Mouse (Mus musculus): ENCODE data around the gene Grk5. TPM values are rescaled to one million over a fixed set of nuclear protein-coding genes. Genes with fewer than 3 reads are reported as not detected.

Grk5 gene
- polyA plus RNA-seq, 1 experiment from 2014 or later: 3.6 TPM

DNA sequence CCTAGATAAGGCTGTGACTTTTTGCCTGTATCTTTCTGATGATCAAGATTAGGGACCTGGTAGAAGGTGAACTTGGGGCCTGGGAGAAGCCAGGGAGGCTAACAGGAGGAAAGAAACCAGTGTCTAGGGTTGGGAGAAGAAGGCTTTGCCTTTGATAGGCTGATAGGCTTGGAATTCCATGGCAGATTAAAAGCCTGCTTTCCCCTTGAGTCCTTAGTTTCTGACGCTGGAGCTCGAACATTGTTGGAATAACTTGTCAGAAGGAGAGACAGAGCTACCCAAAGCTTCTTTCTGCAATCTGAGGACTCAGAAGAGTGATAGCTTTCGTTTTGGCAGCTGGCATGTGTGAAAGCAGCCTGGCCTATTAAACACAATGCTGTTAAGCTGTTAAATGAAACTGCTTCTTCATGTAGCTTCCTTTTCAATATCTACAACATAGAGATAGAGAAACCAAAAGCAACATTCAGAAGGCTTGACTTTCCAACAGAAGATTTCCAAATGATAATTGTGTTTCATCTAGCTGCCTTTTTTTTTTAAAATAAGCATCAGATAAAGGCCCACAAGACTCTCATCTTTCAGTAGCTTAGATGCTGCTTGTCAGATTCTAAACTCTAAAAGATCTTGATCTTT, 5.8 kb downstream of the Grk5 start:
- no peak for DNase-seq
- Histone ChIP-seq H3K4me1 (ENCODE audit: control insufficient read depth, insufficient read depth, low read length) (peaks cover 8% of the 10 kb centered on the region; the same call in 1 of the 2 replicates), H3K27me3 (ENCODE audit: control insufficient read depth, insufficient read depth, low read length) (no peaks in the 10 kb centered on the region), H3K9me3 (ENCODE audit: control insufficient read depth, low read length) (no peaks in the 10 kb centered on the region), H3K4me2 (ENCODE audit: low read length) (no peak overlapping the region), H3K9ac (replicated peaks; ENCODE audit: low read length) (no peak overlapping the region), H3K36me3 (ENCODE audit: control insufficient read depth, insufficient read depth, low read length) (no peaks in the 10 kb centered on the region), H3K4me3 (replicated peaks; ENCODE audit: low read depth, low read length) (no peak overlapping the region), H3K27ac (replicated peaks; ENCODE audit: low read depth, low read length) (no peak overlapping the region)
- 21% methylated on average over 3 of the region's 3 CpGs for WGBS
- no peak for ATAC-seq (ENCODE audit: low FRiP score, low TSS enrichment)

DNA sequence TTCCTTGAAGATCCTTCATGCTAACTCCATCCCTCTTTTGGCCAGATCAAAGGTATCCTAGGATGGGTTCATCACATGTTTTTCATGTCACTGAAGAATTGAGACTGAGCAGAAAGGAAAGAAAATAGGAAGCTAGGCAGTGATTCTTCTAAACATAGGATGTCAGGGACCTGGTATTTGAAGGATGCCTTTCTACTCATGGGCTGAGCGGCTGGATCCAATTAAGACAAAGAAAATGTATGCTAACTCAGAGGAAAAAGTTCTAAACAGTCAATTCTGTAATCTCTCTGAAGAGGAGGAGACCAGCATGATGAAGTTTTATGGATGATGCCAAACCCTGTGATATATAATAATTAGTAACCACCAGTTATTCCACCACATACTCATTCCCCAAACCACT, 13.6 kb downstream of the Grk5 start:
- H3K9ac ChIP-seq (replicated peaks; ENCODE audit: low read length): no peak overlapping the region
- H3K4me1 ChIP-seq (ENCODE audit: control insufficient read depth, insufficient read depth, low read length): no peaks in the 10 kb centered on the region
- DNase-seq (no peak), ATAC-seq (ENCODE audit: low FRiP score, low TSS enrichment) (no peak)
- 90% methylated on average over 1 of the region's 1 CpGs for WGBS
- no peaks in the 10 kb centered on the region for H3K27me3 ChIP-seq (ENCODE audit: control insufficient read depth, insufficient read depth, low read length)
- H3K4me2 ChIP-seq (ENCODE audit: low read length): no peak overlapping the region
- no peak overlapping the region for H3K4me3 ChIP-seq (replicated peaks; ENCODE audit: low read depth, low read length)
- H3K36me3 ChIP-seq (ENCODE audit: control insufficient read depth, insufficient read depth, low read length): no peaks in the 10 kb centered on the region
- H3K9me3 ChIP-seq (ENCODE audit: control insufficient read depth, low read length): no peaks in the 10 kb centered on the region
- no peak overlapping the region for H3K27ac ChIP-seq (replicated peaks; ENCODE audit: low read depth, low read length)

DNA sequence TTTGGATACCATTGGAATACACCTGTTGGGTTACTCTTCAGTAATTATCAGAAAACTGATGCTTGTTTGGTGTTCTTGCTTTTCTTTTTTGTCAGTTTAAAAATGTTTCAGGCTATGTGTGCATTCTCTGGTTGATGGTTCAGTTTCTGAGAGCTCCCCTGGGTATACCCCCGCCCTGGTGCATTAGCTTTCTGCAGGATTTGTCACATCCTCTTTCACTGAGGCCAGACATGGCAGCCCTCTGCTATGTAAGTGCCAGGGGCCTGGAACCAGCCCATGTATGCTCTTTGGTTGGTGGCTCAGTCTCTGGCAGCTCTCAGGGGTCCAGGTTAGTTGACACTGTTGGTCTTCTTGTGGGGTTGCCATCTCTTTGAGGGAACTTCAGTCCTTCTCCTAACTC, 14.4 kb downstream of the Grk5 start:
- no peaks in the 10 kb centered on the region for H3K27me3 ChIP-seq (ENCODE audit: control insufficient read depth, insufficient read depth, low read length)
- WGBS: 93% methylated on average over 1 of the region's 1 CpGs

GRCm38 (mm10) chr19:60905477-60905876, 15.9 kb downstream of the Grk5 start:
- H3K4me1 ChIP-seq (ENCODE audit: control insufficient read depth, insufficient read depth, low read length): no peaks in the 10 kb centered on the region
- DNase-seq (no peak), ATAC-seq (ENCODE audit: low FRiP score, low TSS enrichment) (no peak)
- H3K9me3 ChIP-seq (ENCODE audit: control insufficient read depth, low read length): no peaks in the 10 kb centered on the region
- no peak overlapping the region for H3K27ac ChIP-seq (replicated peaks; ENCODE audit: low read depth, low read length)
- no peaks in the 10 kb centered on the region for H3K36me3 ChIP-seq (ENCODE audit: control insufficient read depth, insufficient read depth, low read length)
- no peak overlapping the region for H3K4me3 ChIP-seq (replicated peaks; ENCODE audit: low read depth, low read length)
- no peak overlapping the region for H3K4me2 ChIP-seq (ENCODE audit: low read length)
- H3K27me3 ChIP-seq (ENCODE audit: control insufficient read depth, insufficient read depth, low read length): no peaks in the 10 kb centered on the region
- no peak overlapping the region for H3K9ac ChIP-seq (replicated peaks; ENCODE audit: low read length)
- WGBS: over 99% methylated on average over 5 of the region's 5 CpGs

More for the DNA sequence above, 14.4 kb downstream of the Grk5 start:
- DNase-seq (no peak), ATAC-seq (ENCODE audit: low FRiP score, low TSS enrichment) (no peak)
- H3K4me3 ChIP-seq (replicated peaks; ENCODE audit: low read depth, low read length): no peak overlapping the region
- no peaks in the 10 kb centered on the region for H3K9me3 ChIP-seq (ENCODE audit: control insufficient read depth, low read length)
- no peaks in the 10 kb centered on the region for H3K36me3 ChIP-seq (ENCODE audit: control insufficient read depth, insufficient read depth, low read length)
- H3K4me2 ChIP-seq (ENCODE audit: low read length): no peak overlapping the region
- no peak overlapping the region for H3K27ac ChIP-seq (replicated peaks; ENCODE audit: low read depth, low read length)
- no peaks in the 10 kb centered on the region for H3K4me1 ChIP-seq (ENCODE audit: control insufficient read depth, insufficient read depth, low read length)
- H3K9ac ChIP-seq (replicated peaks; ENCODE audit: low read length): no peak overlapping the region

- no peaks in the 10 kb centered on the region for H3K4me1 ChIP-seq (ENCODE audit: control insufficient read depth, insufficient read depth, low read length)
- no peaks in the 10 kb centered on the region for H3K9me3 ChIP-seq (ENCODE audit: control insufficient read depth, low read length)
- no peak for DNase-seq
- no peak overlapping the region for H3K4me2 ChIP-seq (ENCODE audit: low read length)
- no peak overlapping the region for H3K4me3 ChIP-seq (replicated peaks; ENCODE audit: low read depth, low read length)
- no peak for ATAC-seq (ENCODE audit: low FRiP score, low TSS enrichment)
- H3K27ac ChIP-seq (replicated peaks; ENCODE audit: low read depth, low read length): no peak overlapping the region
- no peaks in the 10 kb centered on the region for H3K36me3 ChIP-seq (ENCODE audit: control insufficient read depth, insufficient read depth, low read length)
- H3K27me3 ChIP-seq (ENCODE audit: control insufficient read depth, insufficient read depth, low read length): no peaks in the 10 kb centered on the region
- H3K9ac ChIP-seq (replicated peaks; ENCODE audit: low read length): no peak overlapping the region
Observed at GRCm38 (mm10) chr19:60910304-60910703, 20.8 kb downstream of the Grk5 start.

- no peaks in the 10 kb centered on the region for H3K27me3 ChIP-seq (ENCODE audit: control insufficient read depth, insufficient read depth, low read length)
- 82% methylated on average over 2 of the region's 2 CpGs for WGBS
- H3K9me3 ChIP-seq (ENCODE audit: control insufficient read depth, low read length): no peaks in the 10 kb centered on the region
- ATAC-seq (ENCODE audit: low FRiP score, low TSS enrichment) (no peak), DNase-seq (no peak)
- H3K4me2 ChIP-seq (ENCODE audit: low read length): no peak overlapping the region
- H3K36me3 ChIP-seq (ENCODE audit: control insufficient read depth, insufficient read depth, low read length): no peaks in the 10 kb centered on the region
- no peak overlapping the region for H3K4me3 ChIP-seq (replicated peaks; ENCODE audit: low read depth, low read length)
- H3K4me1 ChIP-seq (ENCODE audit: control insufficient read depth, insufficient read depth, low read length): no peaks in the 10 kb centered on the region
- H3K27ac ChIP-seq (replicated peaks; ENCODE audit: low read depth, low read length): no peak overlapping the region
- no peak overlapping the region for H3K9ac ChIP-seq (replicated peaks; ENCODE audit: low read length)
Observed at GRCm38 (mm10) chr19:60911653-60912052, 22.1 kb downstream of the Grk5 start.

DNA sequence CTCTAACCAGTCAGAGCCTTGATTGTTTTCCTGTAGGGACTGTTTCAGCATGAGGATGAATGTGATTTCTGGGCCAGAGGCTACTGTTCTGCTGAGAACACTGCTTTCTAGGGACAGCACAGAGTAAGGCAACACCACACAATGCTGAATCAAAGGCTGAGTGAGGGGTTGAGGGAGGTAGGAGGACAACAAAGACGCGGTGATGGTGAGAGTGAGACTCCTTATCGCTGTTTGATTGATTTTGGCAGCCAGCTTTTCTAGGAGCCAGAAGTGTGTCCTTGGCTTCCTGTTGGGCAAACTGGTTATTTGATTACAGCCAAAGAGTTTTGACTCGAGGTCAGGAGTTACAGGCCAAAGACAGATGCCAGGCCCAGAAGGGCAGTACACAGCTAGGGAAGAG, 25.7 kb downstream of the Grk5 start:
- Histone ChIP-seq H3K4me2 (ENCODE audit: low read length) (no peak overlapping the region), H3K27ac (replicated peaks; ENCODE audit: low read depth, low read length) (no peak overlapping the region), H3K9ac (replicated peaks; ENCODE audit: low read length) (no peak overlapping the region), H3K9me3 (ENCODE audit: control insufficient read depth, low read length) (no peaks in the 10 kb centered on the region), H3K4me1 (ENCODE audit: control insufficient read depth, insufficient read depth, low read length) (no peaks in the 10 kb centered on the region), H3K27me3 (ENCODE audit: control insufficient read depth, insufficient read depth, low read length) (no peaks in the 10 kb centered on the region), H3K36me3 (ENCODE audit: control insufficient read depth, insufficient read depth, low read length) (no peaks in the 10 kb centered on the region), H3K4me3 (replicated peaks; ENCODE audit: low read depth, low read length) (no peak overlapping the region)
- ATAC-seq (ENCODE audit: low FRiP score, low TSS enrichment) (no peak), DNase-seq (no peak)
- WGBS: 88% methylated on average over 4 of the region's 4 CpGs

GRCm38 (mm10) chr19:60915862-60916261, 26.3 kb downstream of the Grk5 start:
- Histone ChIP-seq H3K4me3 (replicated peaks; ENCODE audit: low read depth, low read length) (no peak overlapping the region), H3K4me1 (ENCODE audit: control insufficient read depth, insufficient read depth, low read length) (no peaks in the 10 kb centered on the region), H3K27ac (replicated peaks; ENCODE audit: low read depth, low read length) (no peak overlapping the region), H3K27me3 (ENCODE audit: control insufficient read depth, insufficient read depth, low read length) (no peaks in the 10 kb centered on the region), H3K4me2 (ENCODE audit: low read length) (no peak overlapping the region), H3K36me3 (ENCODE audit: control insufficient read depth, insufficient read depth, low read length) (no peaks in the 10 kb centered on the region), H3K9ac (replicated peaks; ENCODE audit: low read length) (no peak overlapping the region), H3K9me3 (ENCODE audit: control insufficient read depth, low read length) (no peaks in the 10 kb centered on the region)
- ATAC-seq (ENCODE audit: low FRiP score, low TSS enrichment) (no peak), DNase-seq (no peak)
- WGBS: 92% methylated on average over 3 of the region's 3 CpGs

- Histone ChIP-seq H3K9me3 (ENCODE audit: control insufficient read depth, low read length) (no peaks in the 10 kb centered on the region), H3K36me3 (ENCODE audit: control insufficient read depth, insufficient read depth, low read length) (no peaks in the 10 kb centered on the region), H3K4me3 (replicated peaks; ENCODE audit: low read depth, low read length) (no peak overlapping the region), H3K27ac (replicated peaks; ENCODE audit: low read depth, low read length) (no peak overlapping the region), H3K9ac (replicated peaks; ENCODE audit: low read length) (no peak overlapping the region), H3K4me1 (ENCODE audit: control insufficient read depth, insufficient read depth, low read length) (no peaks in the 10 kb centered on the region), H3K27me3 (ENCODE audit: control insufficient read depth, insufficient read depth, low read length) (no peaks in the 10 kb centered on the region), H3K4me2 (ENCODE audit: low read length) (no peak overlapping the region)
- no peak for DNase-seq
- ATAC-seq (ENCODE audit: low FRiP score, low TSS enrichment): no peak
- WGBS: 87% methylated on average over 6 of the region's 6 CpGs
Observed at GRCm38 (mm10) chr19:60916869-60917570, 27.5 kb downstream of the Grk5 start.
